Mouse (Mus musculus) midbrain, embryonic 12.5 days (tissue): ENCODE results near the gene Ctsg. TPM values are rescaled to one million over a fixed set of nuclear protein-coding genes. Genes with fewer than 3 reads are reported as not detected.
"Not testable (repeated sequence)": the region's sequence is repeated elsewhere in the genome, so short reads cannot be mapped to it uniquely, and the experiment has no call there.

Source experiments
- ATAC-seq: fragments of 200-750 bp; cut with Nextera tagmentation; 2 replicates; pipeline ENCODE4 v1.8.0; 2017; ENCODE audit warnings: low read depth, moderate TSS enrichment, moderate library complexity; ENCODE audit not compliant: low FRiP score
- H3K27ac ChIP-seq: fragments of 300-500 bp; sonication (generic); replicated peaks from 2 replicates; pipeline ENCODE4 v1.5.1; 2016; ENCODE audit warnings: mild to moderate bottlenecking
- H3K27me3 ChIP-seq: fragments of 300-500 bp; sonication (generic); 2 replicates; pipeline ENCODE4 v1.6.1; 2016; ENCODE audit warnings: mild to moderate bottlenecking
- H3K36me3 ChIP-seq: fragments of 300-500 bp; sonication (generic); 2 replicates; pipeline ENCODE4 v1.6.1; 2016
- H3K4me1 ChIP-seq: fragments of 300-500 bp; sonication (generic); 2 replicates; pipeline ENCODE4 v1.6.1; 2016
- H3K4me2 ChIP-seq: fragments of 300-500 bp; sonication (generic); replicated peaks from 2 replicates; pipeline ENCODE4 v1.6.1; 2016; ENCODE audit warnings: mild to moderate bottlenecking, moderate library complexity
- H3K4me3 ChIP-seq: fragments of 300-500 bp; sonication (generic); 2 replicates; pipeline ENCODE4 v1.5.1; 2016; ENCODE audit warnings: mild to moderate bottlenecking
- H3K9ac ChIP-seq: fragments of 300-500 bp; sonication (generic); replicated peaks from 2 replicates; pipeline ENCODE4 v1.6.1; 2016; ENCODE audit warnings: mild to moderate bottlenecking, moderate library complexity
- H3K9me3 ChIP-seq: fragments of 300-500 bp; sonication (generic); 2 replicates; pipeline ENCODE4 v1.6.1; 2016; ENCODE audit warnings: mild to moderate bottlenecking
- WGBS: fragments of 180-500 bp; shearing (Covaris S2); methylation state at CpG from one replicate; pipeline ENCODE4 v1.1.7; 2016; 5-methylcytosine and 5-hydroxymethylcytosine counted together
- microRNA-seq: library from miRNA; unstranded; fragments of <30 nt; microRNA quantifications from one replicate; pipeline ENCODE4, GENCODE M21; 2017
- polyA plus RNA-seq: library from polyadenylated mRNA; unstranded; fragments of >200 nt; fragmentation: Nextera tagmentation; extraction: Ambion mirVana; gene quantifications from 2 replicates; pipeline ENCODE4 v1.2.1, GENCODE M21; 2016

Ctsg gene
- polyA plus RNA-seq, 1 experiment from 2014 or later = not detected

- ATAC-seq = no peak
- 81% methylated on average over 2 of the region's 2 CpGs for WGBS
- Histone ChIP-seq H3K9me3 (no peaks in the 10 kb centered on the region), H3K4me2 (no peak overlapping the region), H3K36me3 (no peaks in the 10 kb centered on the region), H3K27ac (no peak overlapping the region), H3K27me3 (no peaks in the 10 kb centered on the region), H3K4me1 (no peaks in the 10 kb centered on the region), H3K9ac (no peak overlapping the region), H3K4me3 (no peak overlapping the region)
Measured at GRCm38 (mm10) chr14:56093353-56093752, 9.0 kb downstream of the Ctsg start.

- Histone ChIP-seq H3K4me1 (no peaks in the 10 kb centered on the region), H3K4me3 (no peak overlapping the region), H3K27ac (no peak overlapping the region), H3K9me3 (no peaks in the 10 kb centered on the region), H3K27me3 (no peaks in the 10 kb centered on the region), H3K36me3 (no peaks in the 10 kb centered on the region), H3K4me2 (no peak overlapping the region), H3K9ac (no peak overlapping the region)
- no peak for ATAC-seq
- WGBS = 86% methylated on average over 3 of the region's 3 CpGs
Measured at GRCm38 (mm10) chr14:56086711-56087110, 15.7 kb downstream of the Ctsg start.

- 100% methylated on average over 2 of the region's 2 CpGs for WGBS
- H3K9ac ChIP-seq = no peak within 1 kb of the TSS
Measured at GRCm38 (mm10) chr14:56085167-56085566, 17.2 kb downstream of the Ctsg start, which contains the start of gene Mcpt8. Mcpt8 (minus strand) TSS chr14:56085273.

GRCm38 (mm10) chr14:56082016-56082415, 20.4 kb downstream of the Ctsg start:
- Histone ChIP-seq H3K27ac (no peak overlapping the region), H3K4me1 (no peaks in the 10 kb centered on the region), H3K9ac (no peak overlapping the region), H3K4me2 (no peak overlapping the region), H3K27me3 (no peaks in the 10 kb centered on the region), H3K36me3 (no peaks in the 10 kb centered on the region), H3K9me3 (no peaks in the 10 kb centered on the region), H3K4me3 (no peak overlapping the region)
- ATAC-seq = no peak
- WGBS = 79% methylated on average over 4 of the region's 4 CpGs

More at GRCm38 (mm10) chr14:56085167-56085566, 17.2 kb downstream of the Ctsg start, which contains the start of gene Mcpt8:
- no peaks in the 10 kb centered on the region for H3K36me3 ChIP-seq
- H3K4me2 ChIP-seq = no peak within 1 kb of the TSS
- H3K9me3 ChIP-seq = no peaks in the 10 kb centered on the region
- H3K4me1 ChIP-seq = no peaks in the 10 kb centered on the region
- H3K27me3 ChIP-seq = no peaks in the 10 kb centered on the region
- no peak within 1 kb of the TSS for H3K27ac ChIP-seq
- no peak for ATAC-seq
- H3K4me3 ChIP-seq = no peak within 1 kb of the TSS

GRCm38 (mm10) chr14:56062213-56062612, 40.2 kb downstream of the Ctsg start, which contains the start of gene Mcpt4:
Mcpt4 (minus strand) TSS chr14:56062313.
- 73% methylated on average over 3 of the region's 3 CpGs for WGBS
- not testable (repeated sequence) for H3K27ac ChIP-seq, H3K27me3 ChIP-seq, H3K9me3 ChIP-seq, ATAC-seq, H3K4me1 ChIP-seq, H3K4me2 ChIP-seq, H3K9ac ChIP-seq, H3K36me3 ChIP-seq, H3K4me3 ChIP-seq

GRCm38 (mm10) chr14:56057722-56058121, 44.7 kb downstream of the Ctsg start:
- no peak overlapping the region for H3K9ac ChIP-seq
- no peak for ATAC-seq
- no peak overlapping the region for H3K27ac ChIP-seq
- no peaks in the 10 kb centered on the region for H3K36me3 ChIP-seq
- H3K4me2 ChIP-seq = no peak overlapping the region
- H3K9me3 ChIP-seq = no peaks in the 10 kb centered on the region
- no peaks in the 10 kb centered on the region for H3K27me3 ChIP-seq
- no peaks in the 10 kb centered on the region for H3K4me1 ChIP-seq
- 88% methylated on average over 4 of the region's 4 CpGs for WGBS
- no peak overlapping the region for H3K4me3 ChIP-seq

- Histone ChIP-seq H3K9me3 (no peaks in the 10 kb centered on the region), H3K4me3 (no peak overlapping the region), H3K9ac (no peak overlapping the region), H3K27ac (no peak overlapping the region), H3K4me1 (no peaks in the 10 kb centered on the region), H3K4me2 (no peak overlapping the region), H3K36me3 (no peaks in the 10 kb centered on the region), H3K27me3 (no peaks in the 10 kb centered on the region)
- WGBS = 94% methylated on average over 3 of the region's 3 CpGs
- ATAC-seq = no peak
Measured at GRCm38 (mm10) chr14:56055408-56055807, 47.0 kb downstream of the Ctsg start.

Small RNAs within 50 kb of the gene (microRNA-seq; reads per million reads assigned to microRNA genes)
- not detected for gene Mir6949

Other genes with a start within 250 kb of the Ctsg start
- gene Nynrin, start 248.6 kb downstream of the Ctsg start, polyA plus RNA-seq = 27.6 and 28.0 TPM in 2 replicates
- gene Cbln3, start 218.2 kb downstream of the Ctsg start, polyA plus RNA-seq = 0.12 and 0.15 TPM in 2 replicates
- 21.5 and 22.4 TPM in 2 replicates for gene Khnyn, start 217.6 kb downstream of the Ctsg start, polyA plus RNA-seq
- gene Sdr39u1, start 202.3 kb downstream of the Ctsg start, polyA plus RNA-seq = 41.3 and 44.6 TPM in 2 replicates
- not detected in 2 replicates for gene Cma1, start 157.9 kb downstream of the Ctsg start, polyA plus RNA-seq
- not detected in 2 replicates for gene Cma2, start 151.6 kb downstream of the Ctsg start, polyA plus RNA-seq
- gene Mcpt1, start 84.6 kb downstream of the Ctsg start, polyA plus RNA-seq = not detected in 2 replicates
- gene Mcpt9, start 72.1 kb downstream of the Ctsg start, polyA plus RNA-seq = not detected in 2 replicates
- not detected in 2 replicates for gene Mcpt2, start 60.5 kb downstream of the Ctsg start, polyA plus RNA-seq
- gene Mcpt4, start 40.3 kb downstream of the Ctsg start, polyA plus RNA-seq = not detected in 2 replicates
- gene Mcpt8, start 17.3 kb downstream of the Ctsg start, polyA plus RNA-seq = not detected in 2 replicates
- gene Gzme, start 18.1 kb upstream of the Ctsg start, polyA plus RNA-seq = not detected in 2 replicates
- not detected in 2 replicates for gene Gzmd, start 30.0 kb upstream of the Ctsg start, polyA plus RNA-seq
- not detected in 2 replicates for gene Gzmg, start 57.0 kb upstream of the Ctsg start, polyA plus RNA-seq
- gene Gzmn, start 72.0 kb upstream of the Ctsg start, polyA plus RNA-seq = not detected in 2 replicates
- not detected in 2 replicates for gene Gzmf, start 108.8 kb upstream of the Ctsg start, polyA plus RNA-seq
- gene Gzmc, start 132.1 kb upstream of the Ctsg start, polyA plus RNA-seq = 0.20 TPM in 1 of 2 replicates, not detected in the other
- not detected in 2 replicates for gene Gzmb, start 159.7 kb upstream of the Ctsg start, polyA plus RNA-seq